Mouse (Mus musculus) stomach, postnatal 0 days (tissue): ENCODE data around the gene Hist1h2ad.

ENCODE experiments used
- CTCF ChIP-seq: IDR thresholded peaks from 2 replicates; pipeline ENCODE4 v1.5.1; 2016; ENCODE audit warnings: antibody characterized with exemption, low read depth, mild to moderate bottlenecking, moderate library complexity
- EP300 ChIP-seq: optimal IDR thresholded peaks from 2 replicates; pipeline ENCODE3; 2016; ENCODE audit warnings: antibody characterized with exemption

DNA sequence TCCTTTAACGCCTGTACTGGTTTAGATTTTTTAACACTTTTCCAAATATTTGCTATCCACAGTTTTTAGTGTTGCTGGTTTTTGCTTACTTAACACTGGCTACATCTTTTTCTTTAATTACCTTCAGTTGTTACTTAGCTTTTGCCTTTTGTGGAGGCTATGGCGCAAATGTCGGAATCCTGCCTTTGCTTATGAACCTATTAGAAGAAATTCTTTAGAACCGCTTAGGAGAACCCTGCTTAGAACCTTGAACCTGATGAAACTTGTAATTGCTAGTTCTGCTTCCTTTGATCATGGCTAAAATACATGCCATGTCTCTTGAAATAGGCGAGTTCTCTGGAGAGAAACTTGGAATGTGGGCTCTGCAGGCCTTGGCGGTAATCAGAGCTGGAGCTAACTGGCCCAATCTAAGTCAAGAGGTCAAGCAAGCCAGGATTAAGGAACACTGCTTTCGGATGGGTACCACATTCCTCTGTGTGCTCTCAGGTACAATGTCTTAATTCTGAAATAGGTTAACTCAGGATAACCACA lies 2.2 kb downstream of the Hist1h2ad start:
- TF ChIP-seq CTCF = no peak
- no peak for TF ChIP-seq EP300
